9 mouse cellular contexts compared by ENCODE assay signal in genomic region chr10:80856267-80856666, GRCm38 (mm10). TPM values are rescaled to one million over a fixed set of nuclear protein-coding genes. Genes with fewer than 3 reads are reported as not detected.
DNase-seq lines count a peak whose midpoint lies in the region; ATAC-seq lines count a peak whose summit lies in the region.
"Had no signal": no experiment of that assay in that cellular context is flagged by ENCODE, and none has a peak within 500 bp of the region (broad histone marks: within the 10 kb centered on the region; RNA-seq: fewer than 3 reads in every experiment).

No protein-coding gene starts in this region.

- no peaks in the 10 kb centered on the region for H3K9me3 ChIP-seq in hindbrain, embryonic 13.5 days

- peak overlapping the region; percentile 95 for H3K4me3 ChIP-seq in hindbrain, embryonic 13.5 days

- peak; percentile 20 for ATAC-seq in erythroblast, adult 5-6 weeks (replicated peaks; ENCODE audit: low FRiP score, poor library complexity, severe bottlenecking)
- ATAC-seq in hindbrain, embryonic 13.5 days (ENCODE audit: low FRiP score) = no peak
- ATAC-seq in megakaryocyte progenitor cell, adult 5-6 weeks (replicated peaks; ENCODE audit: poor library complexity) = peak; percentile 49

- H3K4me1 ChIP-seq in hindbrain, embryonic 13.5 days (replicated peaks) = peaks cover 48% of the 10 kb centered on the region

- 68% methylated on average over 3 of the region's 3 CpGs for WGBS in hindbrain, embryonic 13.5 days

- peak overlapping the region; percentile 95 for H3K9ac ChIP-seq in hindbrain, embryonic 13.5 days

- H3K27me3 ChIP-seq in hindbrain, embryonic 13.5 days = no peaks in the 10 kb centered on the region

- peak; percentile 39 for DNase-seq in thymus, postnatal 4 days
- no peak for DNase-seq in thymus, adult 18-20 months
- no peak for DNase-seq in frontal cortex, adult 2 months (ENCODE audit: extremely low spot score in 1 of 2, low spot score in 1 of 2)
- no peak for DNase-seq in adrenal gland, adult (ENCODE audit: inconsistent age in 2 of 2, low spot score in 1 of 2)
- no peak for DNase-seq in adrenal gland, adult 2 months

- H3K36me3 ChIP-seq in hindbrain, embryonic 13.5 days = peaks cover 21% of the 10 kb centered on the region

- peak overlapping the region; percentile 100 for H3K4me2 ChIP-seq in hindbrain, embryonic 13.5 days

- H3K27ac ChIP-seq in hindbrain, embryonic 13.5 days = no peak overlapping the region

RNA-seq across cellular contexts. Expression of gene Sppl2b, which starts 1.2 kb away (rescaled TPM):
- 225 and 274 TPM in 2 replicates for total RNA-seq in erythroblast, adult 5-6 weeks (2015; ENCODE audit: low replicate concordance)
- total RNA-seq in erythroblast, adult 5-6 weeks (2017; ENCODE audit: low replicate concordance) = 343 and 430 TPM in 2 replicates
- 63.6 and 68.8 TPM in 2 replicates for polyA plus RNA-seq in hindbrain, embryonic 13.5 days (2015; fragmentation: Nextera tagmentation; extraction: Ambion mirVana)
- 17.7 and 18.2 TPM in 2 replicates for total RNA-seq in megakaryocyte progenitor cell, adult 5-6 weeks (2015)
- 29.4 and 39.4 TPM in 2 replicates for total RNA-seq in megakaryocyte progenitor cell, adult 5-6 weeks (2017)
- polyA plus RNA-seq in frontal cortex, adult 2 months (2012; rRNA removed) = 72.2 and 75.1 TPM in 2 replicates
- total RNA-seq in adrenal gland, adult 2 months (2021) = 10 to 100 TPM; 28.5 to 35.2 TPM
- 114 and 116 TPM in 2 replicates for polyA plus RNA-seq in adrenal gland, adult 2 months (2012; rRNA removed)

RNA-seq across cellular contexts. Expression of gene Lsm7, which starts 1.3 kb away (rescaled TPM):
- total RNA-seq in erythroblast, adult 5-6 weeks (2015; ENCODE audit: low replicate concordance) = 27.8 and 33.2 TPM in 2 replicates
- total RNA-seq in erythroblast, adult 5-6 weeks (2017; ENCODE audit: low replicate concordance) = 59.8 and 67.9 TPM in 2 replicates
- 210 and 237 TPM in 2 replicates for polyA plus RNA-seq in hindbrain, embryonic 13.5 days (2015; fragmentation: Nextera tagmentation; extraction: Ambion mirVana)
- total RNA-seq in megakaryocyte progenitor cell, adult 5-6 weeks (2015) = 125 and 137 TPM in 2 replicates
- 307 and 354 TPM in 2 replicates for total RNA-seq in megakaryocyte progenitor cell, adult 5-6 weeks (2017)
- 230 and 259 TPM in 2 replicates for polyA plus RNA-seq in frontal cortex, adult 2 months (2012; rRNA removed)
- 10 to 100 TPM; 22.3 to 36.2 TPM for total RNA-seq in adrenal gland, adult 2 months (2021)
- polyA plus RNA-seq in adrenal gland, adult 2 months (2012; rRNA removed) = 91.9 and 107 TPM in 2 replicates

RNA-seq across cellular contexts. Expression of gene Lingo3, which starts 12.4 kb away (rescaled TPM):
- total RNA-seq in erythroblast, adult 5-6 weeks (2015; ENCODE audit: low replicate concordance) = not detected in 2 replicates
- total RNA-seq in erythroblast, adult 5-6 weeks (2017; ENCODE audit: low replicate concordance) = not detected in 2 replicates
- polyA plus RNA-seq in hindbrain, embryonic 13.5 days (2015; fragmentation: Nextera tagmentation; extraction: Ambion mirVana) = 3.4 and 3.5 TPM in 2 replicates
- not detected in 2 replicates for total RNA-seq in megakaryocyte progenitor cell, adult 5-6 weeks (2015)
- total RNA-seq in megakaryocyte progenitor cell, adult 5-6 weeks (2017) = not detected in 2 replicates
- polyA plus RNA-seq in frontal cortex, adult 2 months (2012; rRNA removed) = 16.0 and 20.3 TPM in 2 replicates
- 10 to 100 TPM in 1 of 2 experiments, 1 to 10 TPM in 1; 8.5 to 16.7 TPM for total RNA-seq in adrenal gland, adult 2 months (2021)
- polyA plus RNA-seq in adrenal gland, adult 2 months (2012; rRNA removed) = 13.8 and 18.7 TPM in 2 replicates

RNA-seq across cellular contexts. Expression of gene Tmprss9, which starts 15.4 kb away (rescaled TPM):
- total RNA-seq in erythroblast, adult 5-6 weeks (2015; ENCODE audit: low replicate concordance) = not detected in 2 replicates
- 0.17 TPM in 1 of 2 replicates, not detected in the other for total RNA-seq in erythroblast, adult 5-6 weeks (2017; ENCODE audit: low replicate concordance)
- 0.13 and 0.17 TPM in 2 replicates for polyA plus RNA-seq in hindbrain, embryonic 13.5 days (2015; fragmentation: Nextera tagmentation; extraction: Ambion mirVana)
- total RNA-seq in megakaryocyte progenitor cell, adult 5-6 weeks (2015) = not detected in 2 replicates
- not detected in 2 replicates for total RNA-seq in megakaryocyte progenitor cell, adult 5-6 weeks (2017)
- polyA plus RNA-seq in frontal cortex, adult 2 months (2012; rRNA removed) = 0.16 and 0.17 TPM in 2 replicates
- not detected for total RNA-seq in adrenal gland, adult 2 months (2021)
- 0.18 and 0.21 TPM in 2 replicates for polyA plus RNA-seq in adrenal gland, adult 2 months (2012; rRNA removed)
- total RNA-seq: heart, postnatal 36 days had no signal

RNA-seq across cellular contexts. Expression of gene Oaz1, which starts 29.8 kb away (rescaled TPM):
- 1,067 and 1,159 TPM in 2 replicates for total RNA-seq in erythroblast, adult 5-6 weeks (2015; ENCODE audit: low replicate concordance)
- total RNA-seq in erythroblast, adult 5-6 weeks (2017; ENCODE audit: low replicate concordance) = 242 and 348 TPM in 2 replicates
- 1,227 and 1,240 TPM in 2 replicates for polyA plus RNA-seq in hindbrain, embryonic 13.5 days (2015; fragmentation: Nextera tagmentation; extraction: Ambion mirVana)
- total RNA-seq in megakaryocyte progenitor cell, adult 5-6 weeks (2015) = 1,168 and 1,276 TPM in 2 replicates
- total RNA-seq in megakaryocyte progenitor cell, adult 5-6 weeks (2017) = 222 and 291 TPM in 2 replicates
- 706 and 773 TPM in 2 replicates for polyA plus RNA-seq in frontal cortex, adult 2 months (2012; rRNA removed)
- total RNA-seq in adrenal gland, adult 2 months (2021) = 100 to 1,000 TPM; 780 to 923 TPM
- 1,168 and 1,414 TPM in 2 replicates for polyA plus RNA-seq in adrenal gland, adult 2 months (2012; rRNA removed)

Comparison
In these comparisons a context has a peak if more than half of its experiments do, and no peak if none do; other contexts are left out.
1. RNA of gene Sppl2b, which starts 1.2 kb away (total RNA-seq): 225 to 430 TPM in erythroblast, adult 5-6 weeks; 17.7 to 39.4 TPM in megakaryocyte progenitor cell, adult 5-6 weeks and 28.5 to 35.2 TPM in adrenal gland, adult 2 months; every median in the first group is over 4 times any median in the second.
2. RNA of gene Lingo3, which starts 12.4 kb away (total RNA-seq): 8.5 to 16.7 TPM in adrenal gland, adult 2 months; not detected in erythroblast, adult 5-6 weeks and not detected in megakaryocyte progenitor cell, adult 5-6 weeks; every median in the first group is over 4 times any median in the second.